Mouse (Mus musculus) E14TG2a.4 (cell line): Measurements from ENCODE around the gene She.

Experiments used
- CTCF ChIP-seq: conservative IDR thresholded peaks from 2 replicates; pipeline ENCODE4 v1.5.1; 2014; ENCODE audit warnings: low read length
- NANOG ChIP-seq: IDR thresholded peaks from 2 replicates; pipeline ENCODE4 v1.6.1; 2014; ENCODE audit warnings: borderline replicate concordance, low read length, mixed read lengths

DNA sequence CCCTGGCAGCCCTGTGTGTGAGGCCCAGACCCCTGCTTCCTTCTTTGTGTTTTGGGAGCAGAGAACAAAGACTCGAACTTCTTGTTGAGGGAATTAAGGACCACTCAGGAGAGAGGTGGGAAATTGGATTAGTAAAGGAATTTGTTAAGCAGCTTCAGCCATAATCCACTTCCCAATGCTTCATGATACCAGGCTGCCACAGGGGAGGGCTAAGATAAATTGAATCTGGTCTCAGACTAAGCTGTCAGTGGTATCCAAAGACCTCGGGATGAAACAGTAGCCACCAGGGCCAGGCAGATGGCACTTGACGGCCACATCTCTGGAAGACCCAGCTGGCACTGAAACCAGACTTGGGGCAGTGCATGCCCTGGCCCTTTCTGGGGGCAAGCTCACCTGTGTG is 47.3 kb downstream of the She start:
- no peak for TF ChIP-seq CTCF
- no peak for TF ChIP-seq NANOG
